Mouse (Mus musculus) brain, embryonic 14.5 days (tissue): ENCODE results near the gene Lrwd1.

ENCODE experiments used
- CTCF ChIP-seq: fragments of 200-500 bp; IDR thresholded peaks from 2 replicates; pipeline ENCODE4 v1.5.1; 2012; ENCODE audit warnings: inconsistent platforms, mild to moderate bottlenecking, moderate library complexity, borderline replicate concordance; ENCODE audit not compliant: insufficient read depth, insufficient read length; ENCODE audit errors: extremely low read depth
- POLR2A ChIP-seq: fragments of 200-500 bp; IDR thresholded peaks from 2 replicates; pipeline ENCODE4 v1.6.1; 2012; ENCODE audit warnings: mild to moderate bottlenecking, inconsistent platforms, borderline replicate concordance; ENCODE audit not compliant: poor library complexity, insufficient read depth, insufficient read length, severe bottlenecking; ENCODE audit errors: extremely low read depth

DNA sequence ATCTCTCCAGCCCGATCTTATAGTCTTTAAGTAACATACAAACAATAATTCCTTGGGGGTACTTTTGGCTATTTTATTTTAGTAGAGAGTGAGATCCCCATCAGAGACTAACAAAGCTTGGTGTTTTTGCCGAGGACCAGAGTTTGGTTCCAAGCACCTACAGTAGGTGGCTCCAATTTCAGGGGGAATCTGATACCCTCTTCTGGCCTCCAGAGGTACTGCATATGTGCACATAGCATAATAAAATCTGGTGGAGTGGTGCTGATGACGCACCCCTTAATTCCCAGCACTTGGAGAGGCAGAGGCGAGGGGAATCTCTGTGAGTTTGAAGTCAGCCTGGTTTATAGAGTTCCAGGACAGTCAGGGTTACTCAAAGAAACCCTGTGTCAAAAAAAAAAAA, 53.5 kb downstream of the Lrwd1 start:
- TF ChIP-seq CTCF (peak; percentile 11; the same call in 1 of the 2 replicates), POLR2A (no peak)
